Mouse (Mus musculus): ENCODE measurements around the gene Ptpn6. TPM values are rescaled to one million over a fixed set of nuclear protein-coding genes. Genes with fewer than 3 reads are reported as not detected.

The Ptpn6 gene
- 281 and 332 TPM in 2 replicates for polyA plus RNA-seq (2012; rRNA removed)

DNA sequence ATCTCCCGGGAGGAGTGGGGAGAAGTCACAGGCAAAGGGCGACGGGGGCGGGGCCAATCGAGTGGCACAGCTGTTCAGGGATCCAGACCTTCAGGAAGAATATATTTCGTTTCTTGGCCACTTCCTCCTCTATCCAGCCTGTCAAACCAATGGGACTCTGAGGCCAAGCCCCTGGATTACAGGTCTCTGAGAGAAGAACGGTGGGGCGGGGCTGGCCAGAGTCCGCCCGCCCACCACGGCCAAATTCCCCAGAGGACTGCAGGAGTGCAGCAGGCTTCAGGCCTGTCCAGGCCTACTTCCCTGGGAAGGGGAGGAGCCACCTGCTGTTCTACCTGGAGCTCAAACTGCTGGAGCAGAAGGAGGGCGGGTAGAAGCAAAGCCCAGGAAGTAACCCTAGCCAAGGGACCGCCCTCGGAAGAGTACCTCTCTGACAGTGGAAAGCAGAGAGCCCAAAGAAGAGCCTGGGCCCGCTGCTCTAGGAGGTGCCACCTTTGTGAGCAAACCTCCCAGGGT lies at the start of gene Ptpn6:
TSS of gene Ptpn6 (minus strand) at position 204 of the 513 bp plus-strand sequence.
- Histone ChIP-seq H3K27ac (ENCODE audit: insufficient read depth, low read length) (peak within 1 kb of the TSS; percentile 78), H3K27me3 (ENCODE audit: control insufficient read depth, insufficient read depth, low read length) (no peaks in the 10 kb centered on the region), H3K36me3 (ENCODE audit: control insufficient read depth, insufficient read depth, low read length) (0 out of 2 replicates have a peak, but pooled peaks cover 4% of the 10 kb centered on the region), H3K4me3 (ENCODE audit: extremely low read depth, insufficient read depth, insufficient read length) (peak within 1 kb of the TSS; percentile 32; the same call in 1 of the 2 replicates), H3K4me1 (ENCODE audit: control insufficient read depth, insufficient read depth, insufficient read length) (peaks cover 46% of the 10 kb centered on the region)
- no peak for DNase-seq (ENCODE audit: low read depth in 1 of 2, low spot score in 2 of 2)
- TF ChIP-seq CTCF (IDR thresholded peaks at IDR 0.05; ENCODE audit: extremely low read depth, insufficient read depth, insufficient read length, insufficient replicate concordance) = no peak
- no peak for TF ChIP-seq POLR2A (IDR thresholded peaks at IDR 0.05; ENCODE audit: low read depth, low read length)
- 24% methylated on average over 15 of the region's 15 CpGs for WGBS

DNA sequence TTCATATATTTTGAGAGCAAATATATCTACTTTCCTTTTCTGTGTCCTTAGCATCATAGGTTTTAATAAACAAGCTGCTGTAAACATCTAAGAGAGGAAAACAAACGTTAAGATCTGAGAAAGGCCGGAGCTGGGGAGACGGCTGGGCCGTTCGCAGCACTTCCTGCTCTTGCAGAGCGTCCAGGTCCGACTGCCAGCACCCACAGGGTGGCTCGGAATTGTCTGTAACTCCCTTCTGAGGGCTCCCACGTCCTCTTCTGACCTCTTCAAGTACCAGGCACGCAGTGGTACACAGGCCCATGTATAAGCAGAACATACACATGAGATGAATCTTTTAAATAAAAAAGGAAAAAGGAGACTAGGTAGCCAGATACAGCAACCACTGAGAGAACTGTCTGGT lies 49.2 kb upstream of the Ptpn6 start:
- TF ChIP-seq POLR2A (IDR thresholded peaks at IDR 0.05; ENCODE audit: low read depth, low read length) (no peak), CTCF (IDR thresholded peaks at IDR 0.05; ENCODE audit: extremely low read depth, insufficient read depth, insufficient read length, insufficient replicate concordance) (no peak)
- Histone ChIP-seq H3K27me3 (ENCODE audit: control insufficient read depth, insufficient read depth, low read length) (no peaks in the 10 kb centered on the region), H3K4me3 (ENCODE audit: extremely low read depth, insufficient read depth, insufficient read length) (no peak overlapping the region), H3K27ac (ENCODE audit: insufficient read depth, low read length) (no peak overlapping the region), H3K36me3 (ENCODE audit: control insufficient read depth, insufficient read depth, low read length) (no peaks in the 10 kb centered on the region), H3K4me1 (ENCODE audit: control insufficient read depth, insufficient read depth, insufficient read length) (no peaks in the 10 kb centered on the region)
- WGBS = 85% methylated on average over 10 of the region's 10 CpGs
- DNase-seq (ENCODE audit: low read depth in 1 of 2, low spot score in 2 of 2) = no peak

DNA sequence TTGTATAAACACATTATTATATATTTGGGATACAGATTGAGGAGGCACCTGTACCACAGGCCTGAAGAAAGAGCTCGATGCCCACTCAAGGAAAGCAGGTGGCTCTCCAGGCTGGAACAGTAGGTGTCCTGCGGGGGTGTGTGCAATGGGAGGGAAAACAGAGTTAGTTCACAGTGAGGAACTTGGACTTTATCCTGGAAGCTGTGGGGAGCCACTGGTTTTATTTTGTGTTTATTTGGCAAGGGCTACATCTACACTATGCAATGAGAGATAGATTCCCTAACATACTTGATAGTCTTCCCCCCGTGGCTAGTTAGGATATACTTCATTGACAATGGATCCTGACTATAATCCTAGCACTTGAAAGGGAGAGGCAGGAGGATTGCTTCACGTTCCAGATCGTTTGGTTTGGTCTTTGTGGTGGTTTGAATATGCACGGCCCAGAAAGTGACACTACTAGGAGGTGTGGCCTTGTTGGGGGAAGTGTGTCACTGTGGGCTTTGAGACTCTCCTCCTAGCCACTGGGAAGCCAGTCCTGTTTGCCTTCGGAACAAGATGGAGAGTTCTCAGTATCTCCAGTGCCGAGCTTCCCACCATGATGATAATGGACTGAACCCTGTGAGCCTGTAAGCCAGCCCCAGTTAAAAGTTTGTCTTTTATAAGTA lies 48.4 kb upstream of the Ptpn6 start:
- WGBS = 47% methylated on average over 8 of the region's 8 CpGs
- Histone ChIP-seq H3K27ac (ENCODE audit: insufficient read depth, low read length) (no peak overlapping the region), H3K4me1 (ENCODE audit: control insufficient read depth, insufficient read depth, insufficient read length) (peaks cover 3% of the 10 kb centered on the region; the same call in 1 of the 2 replicates), H3K36me3 (ENCODE audit: control insufficient read depth, insufficient read depth, low read length) (no peaks in the 10 kb centered on the region), H3K27me3 (ENCODE audit: control insufficient read depth, insufficient read depth, low read length) (no peaks in the 10 kb centered on the region), H3K4me3 (ENCODE audit: extremely low read depth, insufficient read depth, insufficient read length) (no peak overlapping the region)
- TF ChIP-seq POLR2A (IDR thresholded peaks at IDR 0.05; ENCODE audit: low read depth, low read length) (no peak), CTCF (IDR thresholded peaks at IDR 0.05; ENCODE audit: extremely low read depth, insufficient read depth, insufficient read length, insufficient replicate concordance) (no peak)
- no peak for DNase-seq (ENCODE audit: low read depth in 1 of 2, low spot score in 2 of 2)

DNA sequence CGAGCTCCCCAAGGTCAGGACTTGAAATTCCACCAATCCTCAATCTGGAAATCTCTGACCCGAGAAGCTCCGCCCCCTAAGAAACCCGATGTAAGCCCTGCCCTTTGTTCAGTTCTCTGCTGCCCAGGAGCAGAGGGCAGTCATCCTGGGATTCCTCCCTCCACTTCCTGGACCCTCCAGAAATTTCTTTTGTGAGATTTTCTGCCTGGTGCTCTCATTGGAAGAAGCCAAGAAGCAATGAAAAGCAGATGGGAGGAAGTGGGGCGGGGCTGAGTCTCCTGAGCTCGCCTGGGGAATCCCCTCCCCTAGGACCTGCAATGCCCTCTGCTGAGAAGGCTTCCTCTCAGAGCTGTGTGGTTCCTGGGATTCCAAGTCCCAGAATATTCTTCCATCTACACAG lies 43.9 kb upstream of the Ptpn6 start:
- WGBS = 10% methylated on average over 6 of the region's 6 CpGs
- TF ChIP-seq CTCF (IDR thresholded peaks at IDR 0.05; ENCODE audit: extremely low read depth, insufficient read depth, insufficient read length, insufficient replicate concordance) (no peak), POLR2A (IDR thresholded peaks at IDR 0.05; ENCODE audit: low read depth, low read length) (no peak)
- H3K27me3 ChIP-seq (ENCODE audit: control insufficient read depth, insufficient read depth, low read length) = no peaks in the 10 kb centered on the region
- H3K36me3 ChIP-seq (ENCODE audit: control insufficient read depth, insufficient read depth, low read length) = no peaks in the 10 kb centered on the region
- H3K4me1 ChIP-seq (ENCODE audit: control insufficient read depth, insufficient read depth, insufficient read length) = peaks cover 12% of the 10 kb centered on the region; the same call in 1 of the 2 replicates
- H3K27ac ChIP-seq (ENCODE audit: insufficient read depth, low read length) = no peak overlapping the region
- DNase-seq (ENCODE audit: low read depth in 1 of 2, low spot score in 2 of 2) = peak in 1 of 2 experiments; percentile 68
- peak overlapping the region; percentile 70; the same call in 1 of the 2 replicates for H3K4me3 ChIP-seq (ENCODE audit: extremely low read depth, insufficient read depth, insufficient read length)

DNA sequence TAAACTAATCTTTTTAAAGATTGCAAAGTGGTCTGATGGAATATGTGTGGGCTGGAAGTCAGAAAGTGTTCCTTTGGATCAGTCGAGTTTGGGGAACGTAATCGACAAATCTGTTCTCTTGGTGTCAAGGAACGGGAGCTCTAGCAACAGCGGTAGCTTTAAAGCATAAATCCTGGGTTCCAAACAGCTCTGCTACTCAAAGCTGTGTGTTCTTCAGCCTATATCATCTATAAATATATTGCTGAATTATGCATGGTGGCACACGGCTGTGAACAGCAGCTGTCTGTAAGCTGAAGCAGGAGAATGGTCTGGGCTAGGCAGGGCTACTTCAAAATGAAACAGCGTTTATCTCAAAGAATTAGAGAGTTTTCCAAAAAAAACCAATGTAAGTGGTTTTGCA lies 42.4 kb upstream of the Ptpn6 start:
- H3K36me3 ChIP-seq (ENCODE audit: control insufficient read depth, insufficient read depth, low read length) = no peaks in the 10 kb centered on the region
- H3K4me1 ChIP-seq (ENCODE audit: control insufficient read depth, insufficient read depth, insufficient read length) = peaks cover 12% of the 10 kb centered on the region; the same call in 1 of the 2 replicates
- no peak overlapping the region for H3K27ac ChIP-seq (ENCODE audit: insufficient read depth, low read length)
- 77% methylated on average over 7 of the region's 7 CpGs for WGBS
- TF ChIP-seq POLR2A (IDR thresholded peaks at IDR 0.05; ENCODE audit: low read depth, low read length) = no peak
- no peak for TF ChIP-seq CTCF (IDR thresholded peaks at IDR 0.05; ENCODE audit: extremely low read depth, insufficient read depth, insufficient read length, insufficient replicate concordance)
- no peak for DNase-seq (ENCODE audit: low read depth in 1 of 2, low spot score in 2 of 2)
- no peak overlapping the region for H3K4me3 ChIP-seq (ENCODE audit: extremely low read depth, insufficient read depth, insufficient read length)
- H3K27me3 ChIP-seq (ENCODE audit: control insufficient read depth, insufficient read depth, low read length) = no peaks in the 10 kb centered on the region

DNA sequence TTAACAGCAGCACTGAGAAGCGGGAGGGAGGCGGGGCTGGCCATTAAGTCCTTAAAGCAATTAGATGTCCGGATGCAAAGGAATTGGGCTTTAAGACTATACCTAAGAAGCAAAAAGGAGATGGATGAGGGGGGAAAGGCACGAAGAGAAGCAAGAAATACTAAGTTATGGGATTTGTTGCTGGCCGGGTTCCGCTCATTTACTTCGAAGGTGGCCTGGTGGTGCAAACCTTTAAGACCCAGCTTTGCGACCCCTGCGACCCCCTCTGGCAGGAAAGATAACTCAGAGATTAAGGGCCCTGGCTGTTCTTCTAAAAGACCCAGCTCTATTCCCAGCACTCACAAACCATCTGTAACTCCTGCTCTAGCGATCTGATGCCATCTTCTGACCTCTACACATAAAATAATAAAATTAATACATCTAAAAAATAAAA lies 41.5 kb upstream of the Ptpn6 start:
- no peak for DNase-seq (ENCODE audit: low read depth in 1 of 2, low spot score in 2 of 2)
- peak overlapping the region; percentile 47; the same call in 1 of the 2 replicates for H3K4me3 ChIP-seq (ENCODE audit: extremely low read depth, insufficient read depth, insufficient read length)
- peaks cover 12% of the 10 kb centered on the region; the same call in 1 of the 2 replicates for H3K4me1 ChIP-seq (ENCODE audit: control insufficient read depth, insufficient read depth, insufficient read length)
- H3K36me3 ChIP-seq (ENCODE audit: control insufficient read depth, insufficient read depth, low read length) = no peaks in the 10 kb centered on the region
- TF ChIP-seq POLR2A (IDR thresholded peaks at IDR 0.05; ENCODE audit: low read depth, low read length) (no peak), CTCF (IDR thresholded peaks at IDR 0.05; ENCODE audit: extremely low read depth, insufficient read depth, insufficient read length, insufficient replicate concordance) (no peak)
- H3K27me3 ChIP-seq (ENCODE audit: control insufficient read depth, insufficient read depth, low read length) = no peaks in the 10 kb centered on the region
- no peak overlapping the region for H3K27ac ChIP-seq (ENCODE audit: insufficient read depth, low read length)
- 24% methylated on average over 10 of the region's 10 CpGs for WGBS

Measured in spleen, adult 2 months (tissue).